In the genomic region with DNA sequence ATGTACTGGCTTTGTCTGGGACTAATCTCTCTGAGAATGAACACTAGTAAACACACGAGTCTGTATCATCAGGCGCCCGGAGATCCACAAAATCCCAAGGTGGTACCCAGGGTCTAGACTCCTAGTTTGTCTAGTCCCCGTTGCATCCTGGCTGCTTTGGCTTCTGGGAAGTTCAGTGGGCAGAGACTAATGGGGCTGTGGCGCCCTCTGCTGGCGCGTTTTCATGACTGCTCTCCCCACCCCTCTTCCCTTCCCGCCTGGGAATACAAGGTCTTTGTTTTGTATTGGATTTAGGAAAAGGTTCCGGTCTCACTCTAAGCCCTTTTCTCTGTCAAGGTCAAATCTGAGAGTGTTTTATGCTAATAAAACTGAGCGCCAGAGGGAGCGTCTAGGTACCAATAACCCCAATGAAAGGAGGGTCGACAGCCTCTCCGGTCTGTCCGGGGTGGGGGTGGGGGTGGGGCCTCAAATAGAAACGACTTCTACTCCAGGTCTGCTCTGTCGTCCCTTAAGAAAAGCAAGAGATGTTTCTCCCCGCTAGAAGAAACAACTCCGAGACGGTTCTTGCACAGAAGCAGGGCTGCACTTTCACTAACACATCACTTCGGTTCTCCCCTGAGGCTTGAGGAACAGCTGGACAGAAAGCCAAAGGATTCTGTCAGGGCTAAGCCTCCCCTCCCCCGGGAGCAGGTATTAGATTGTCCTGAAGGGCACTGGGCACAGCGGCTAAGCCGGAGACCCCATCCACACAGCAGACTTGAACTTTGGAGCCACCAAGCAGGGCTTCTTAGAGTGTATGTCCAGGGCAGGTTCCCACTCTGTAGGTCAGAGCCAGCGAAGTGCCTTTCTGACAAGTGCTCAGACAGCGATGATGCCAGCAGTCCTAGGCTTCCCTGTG, we compare ENCODE assay signal across 8 mouse cellular contexts. TPM values are rescaled to one million over a fixed set of nuclear protein-coding genes. Genes with fewer than 3 reads are reported as not detected.
DNase-seq lines count a peak whose midpoint lies in the region; ATAC-seq lines count a peak whose summit lies in the region.

No protein-coding gene starts in this region.

- H3K9ac ChIP-seq in embryonic facial prominence, embryonic 11.5 days (replicated peaks; ENCODE audit: low read length), result peak overlapping the region; percentile 47
- peak overlapping the region; percentile 64 for H3K9ac ChIP-seq in heart, embryonic 12.5 days
- H3K9ac ChIP-seq in kidney, embryonic 16.5 days (replicated peaks; ENCODE audit: low read length), result peak overlapping the region; percentile 66
- peak overlapping the region; percentile 55 for H3K9ac ChIP-seq in liver, embryonic 12.5 days
- peak overlapping the region; percentile 66 for H3K9ac ChIP-seq in stomach, embryonic 16.5 days (ENCODE audit: low read length)

- peak; percentile 71 to 77 for DNase-seq in adrenal gland, postnatal 36 days
- peak; percentile 87 for DNase-seq in embryonic facial prominence, embryonic 11.5 days (ENCODE audit: low spot score)

- peak overlapping the region; percentile 17; the same call in 1 of the 2 replicates for H3K4me3 ChIP-seq in embryonic facial prominence, embryonic 11.5 days (ENCODE audit: low read depth, low read length)
- H3K4me3 ChIP-seq in heart, embryonic 12.5 days, result peak overlapping the region; percentile 54
- peak overlapping the region; percentile 51 for H3K4me3 ChIP-seq in kidney, embryonic 16.5 days (ENCODE audit: low read length)
- H3K4me3 ChIP-seq in liver, embryonic 12.5 days, result peak overlapping the region; percentile 50
- peak overlapping the region; percentile 48 for H3K4me3 ChIP-seq in stomach, embryonic 16.5 days (replicated peaks; ENCODE audit: low read length)

- H3K27me3 ChIP-seq in embryonic facial prominence, embryonic 11.5 days (ENCODE audit: control insufficient read depth, insufficient read depth, low read length), result no peaks in the 10 kb centered on the region
- no peaks in the 10 kb centered on the region for H3K27me3 ChIP-seq in heart, embryonic 12.5 days (replicated peaks)
- H3K27me3 ChIP-seq in kidney, embryonic 16.5 days (ENCODE audit: insufficient read depth, low read length), result no peaks in the 10 kb centered on the region
- H3K27me3 ChIP-seq in liver, embryonic 12.5 days (replicated peaks), result no peaks in the 10 kb centered on the region
- H3K27me3 ChIP-seq in stomach, embryonic 16.5 days (ENCODE audit: control insufficient read depth, insufficient read depth, low read length), result no peaks in the 10 kb centered on the region

- H3K9me3 ChIP-seq in embryonic facial prominence, embryonic 11.5 days (replicated peaks; ENCODE audit: control insufficient read depth, low read length), result no peaks in the 10 kb centered on the region
- no peaks in the 10 kb centered on the region for H3K9me3 ChIP-seq in heart, embryonic 12.5 days (replicated peaks)
- no peaks in the 10 kb centered on the region for H3K9me3 ChIP-seq in kidney, embryonic 16.5 days (ENCODE audit: low read length)
- no peaks in the 10 kb centered on the region for H3K9me3 ChIP-seq in liver, embryonic 12.5 days (replicated peaks)
- H3K9me3 ChIP-seq in stomach, embryonic 16.5 days (replicated peaks; ENCODE audit: control insufficient read depth, low read length), result no peaks in the 10 kb centered on the region

- 10% methylated on average over 25 of the region's 25 CpGs for WGBS in embryonic facial prominence, embryonic 11.5 days
- WGBS in heart, embryonic 12.5 days, result 8% methylated on average over 25 of the region's 25 CpGs
- 10% methylated on average over 25 of the region's 25 CpGs for WGBS in kidney, embryonic 16.5 days
- 8% methylated on average over 25 of the region's 25 CpGs for WGBS in liver, embryonic 12.5 days (ENCODE audit: insufficient replicate concordance)
- 11% methylated on average over 25 of the region's 25 CpGs for WGBS in stomach, embryonic 16.5 days

- H3K36me3 ChIP-seq in embryonic facial prominence, embryonic 11.5 days (replicated peaks; ENCODE audit: control insufficient read depth, insufficient read depth, low read depth, low read length), result no peaks in the 10 kb centered on the region
- no peaks in the 10 kb centered on the region for H3K36me3 ChIP-seq in heart, embryonic 12.5 days
- no peaks in the 10 kb centered on the region for H3K36me3 ChIP-seq in kidney, embryonic 16.5 days (ENCODE audit: insufficient read depth, low read length)
- no peaks in the 10 kb centered on the region for H3K36me3 ChIP-seq in liver, embryonic 12.5 days
- no peaks in the 10 kb centered on the region for H3K36me3 ChIP-seq in stomach, embryonic 16.5 days (ENCODE audit: control insufficient read depth, insufficient read depth, low read length)

- no peaks in the 10 kb centered on the region for H3K4me1 ChIP-seq in embryonic facial prominence, embryonic 11.5 days (ENCODE audit: control insufficient read depth, insufficient read depth, low read length)
- H3K4me1 ChIP-seq in heart, embryonic 12.5 days (replicated peaks), result peaks cover 9% of the 10 kb centered on the region
- H3K4me1 ChIP-seq in kidney, embryonic 16.5 days (ENCODE audit: insufficient read depth, low read length), result peaks cover 10% of the 10 kb centered on the region
- peaks cover 18% of the 10 kb centered on the region for H3K4me1 ChIP-seq in liver, embryonic 12.5 days
- H3K4me1 ChIP-seq in stomach, embryonic 16.5 days (ENCODE audit: control insufficient read depth, insufficient read depth, low read length), result peaks cover 6% of the 10 kb centered on the region

- H3K27ac ChIP-seq in embryonic facial prominence, embryonic 11.5 days (replicated peaks; ENCODE audit: low read depth, low read length), result no peak overlapping the region
- H3K27ac ChIP-seq in heart, embryonic 12.5 days (ENCODE audit: poor library complexity, severe bottlenecking), result peak overlapping the region; percentile 5; the same call in 1 of the 2 replicates
- H3K27ac ChIP-seq in kidney, embryonic 16.5 days (ENCODE audit: low read length), result no peak overlapping the region
- no peak overlapping the region for H3K27ac ChIP-seq in liver, embryonic 12.5 days
- no peak overlapping the region for H3K27ac ChIP-seq in stomach, embryonic 16.5 days (ENCODE audit: low read length)

- ATAC-seq in CD4-positive, CD25-positive, alpha-beta regulatory T cell, adult 4 months, result peak; percentile 49
- ATAC-seq in embryonic facial prominence, embryonic 11.5 days (replicated peaks; ENCODE audit: insufficient number of reproducible peaks, low FRiP score, low TSS enrichment, low read depth), result peak; percentile 35; the same call in 1 of the 2 replicates
- peak; percentile 54; the same call in 1 of the 2 replicates for ATAC-seq in heart, embryonic 12.5 days (ENCODE audit: insufficient number of reproducible peaks, low FRiP score)
- peak; percentile 74; the same call in 1 of the 2 replicates for ATAC-seq in kidney, embryonic 16.5 days (ENCODE audit: low FRiP score, low TSS enrichment)
- 0 out of 2 replicates have a peak, but pooled peaks have one; percentile 46 for ATAC-seq in liver, embryonic 12.5 days
- 0 out of 2 replicates have a peak, but pooled peaks have one; percentile 46 for ATAC-seq in monocyte, adult 5-6 weeks (replicated peaks; ENCODE audit: insufficient number of reproducible peaks, low FRiP score, low TSS enrichment, poor library complexity, severe bottlenecking)
- ATAC-seq in stomach, embryonic 16.5 days (ENCODE audit: insufficient read depth, low FRiP score), result peak; percentile 34; the same call in 1 of the 2 replicates

- peak overlapping the region; percentile 39 for H3K4me2 ChIP-seq in embryonic facial prominence, embryonic 11.5 days (ENCODE audit: low read depth, low read length)
- H3K4me2 ChIP-seq in heart, embryonic 12.5 days, result peak overlapping the region; percentile 72
- peak overlapping the region; percentile 77 for H3K4me2 ChIP-seq in kidney, embryonic 16.5 days (replicated peaks; ENCODE audit: low read depth, low read length)
- H3K4me2 ChIP-seq in liver, embryonic 12.5 days, result peak overlapping the region; percentile 70
- peak overlapping the region; percentile 73 for H3K4me2 ChIP-seq in stomach, embryonic 16.5 days (ENCODE audit: low read depth, low read length)

RNA-seq across cellular contexts. Expression of a gene that starts 22.1 kb away (rescaled TPM):
- under 1 TPM in 1 of 2 experiments, not detected in 1; 0.50 TPM for polyA plus RNA-seq in CD4-positive, CD25-positive, alpha-beta regulatory T cell, adult 4 months (2017; shearing (Covaris generic))
- not detected for total RNA-seq in adrenal gland, postnatal 36 days (2021)
- polyA plus RNA-seq in embryonic facial prominence, embryonic 11.5 days (2014; fragmentation: Nextera tagmentation; extraction: Ambion mirVana), result not detected in 2 replicates
- polyA plus RNA-seq in heart, embryonic 12.5 days (2016; fragmentation: Nextera tagmentation; extraction: Ambion mirVana), result not detected in 2 replicates
- 0.20 TPM in 1 of 2 replicates, not detected in the other for polyA plus RNA-seq in kidney, embryonic 16.5 days (2015; fragmentation: Nextera tagmentation; extraction: Ambion mirVana)
- not detected in 2 replicates for polyA plus RNA-seq in liver, embryonic 12.5 days (2016; fragmentation: Nextera tagmentation; extraction: Ambion mirVana)
- total RNA-seq in monocyte, adult 5-6 weeks (2017), result not detected in 3 replicates
- polyA plus RNA-seq in stomach, embryonic 16.5 days (2015; fragmentation: Nextera tagmentation; extraction: Ambion mirVana), result not detected in 2 replicates
